Mouse (Mus musculus) neural tube, embryonic 10.5 days (tissue): ENCODE measurements around the gene 6430550D23Rik.
A peak's percentile ranks its signal among the peaks of the same experiment; 100 is the strongest.

ENCODE experiments used
- DNase-seq: peaks from one replicate; pipeline ENCODE4 v3.0.0-alpha.2; 2017; ENCODE audit warnings: low spot score; ENCODE audit errors: extremely low spot score

The 6430550D23Rik gene

GRCm38 (mm10) chr2:156007888-156008532 lies at the start of gene 6430550D23Rik, which contains the start of gene Ergic3:
TSS of gene 6430550D23Rik (minus strand) at chr2:156007977.
TSS of gene Ergic3 (plus strand) at chr2:156008045.
- DNase-seq, result peak; percentile 97

DNA sequence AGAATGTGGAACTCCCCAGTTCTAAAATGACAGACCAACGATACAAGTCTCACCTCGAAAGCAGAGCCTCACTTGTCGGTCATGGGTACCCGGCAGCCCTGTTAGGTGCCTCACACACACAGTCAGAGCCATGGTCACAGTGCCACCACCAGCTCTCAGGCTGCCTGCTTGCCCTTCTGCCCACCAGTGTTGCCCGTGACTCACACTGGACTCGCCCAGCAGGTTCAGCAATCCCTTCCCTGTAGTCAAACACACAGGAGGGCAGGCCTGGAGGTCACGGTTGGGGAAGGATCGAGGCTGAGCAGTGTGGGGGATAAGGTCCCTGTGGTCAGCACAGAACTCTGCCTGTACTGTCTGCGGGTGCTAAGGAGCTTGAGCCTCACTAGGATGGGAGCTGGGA lies 45.0 kb upstream of the 6430550D23Rik start, which contains the start of gene Fer1l4:
Fer1l4 (minus strand) TSS at position 132 of the 400 bp plus-strand sequence.
- DNase-seq, result no peak

GRCm38 (mm10) chr2:156047929-156048328 lies 40.2 kb upstream of the 6430550D23Rik start:
- DNase-seq, result no peak

- DNase-seq, result no peak
Observed at GRCm38 (mm10) chr2:156042903-156043302, 35.1 kb upstream of the 6430550D23Rik start.

DNA sequence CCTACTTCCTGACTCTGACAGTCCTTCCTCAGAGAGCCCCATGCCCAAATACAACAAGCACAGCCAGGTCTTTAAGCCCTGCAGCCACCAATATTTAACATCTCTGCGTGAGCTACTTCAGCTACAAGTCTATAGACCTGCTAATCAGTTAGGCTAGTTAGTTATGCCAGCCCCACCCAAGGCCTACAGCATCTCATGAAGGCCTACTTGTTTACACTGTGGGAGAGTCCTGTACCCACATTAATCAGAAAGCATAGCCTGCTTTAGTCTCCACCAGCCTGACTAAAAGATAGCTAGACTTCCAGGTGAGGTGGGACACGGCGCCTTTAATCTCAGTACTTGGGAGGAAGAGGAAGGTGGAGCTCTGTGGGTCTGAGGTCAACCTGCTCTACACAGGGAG lies 31.6 kb upstream of the 6430550D23Rik start:
- DNase-seq, result no peak

DNA sequence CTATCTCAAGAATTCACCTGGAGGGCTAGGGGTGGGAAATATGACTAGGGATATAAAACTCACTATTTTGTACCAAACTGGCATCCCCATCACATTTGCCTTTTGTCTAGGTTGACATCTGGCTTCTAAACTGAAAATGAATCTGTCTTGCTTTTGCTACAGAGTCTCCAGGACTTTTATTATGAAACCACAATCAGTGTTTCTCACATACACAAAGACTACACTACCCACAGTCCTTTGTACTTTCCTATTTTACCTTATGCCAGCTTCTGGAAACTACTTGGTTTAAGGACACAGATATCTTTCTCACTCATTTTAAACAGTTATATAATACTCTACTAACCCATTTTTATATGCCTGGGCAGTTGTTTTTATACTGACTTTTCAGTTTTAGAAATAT lies 17.7 kb upstream of the 6430550D23Rik start:
- DNase-seq, result no peak

DNA sequence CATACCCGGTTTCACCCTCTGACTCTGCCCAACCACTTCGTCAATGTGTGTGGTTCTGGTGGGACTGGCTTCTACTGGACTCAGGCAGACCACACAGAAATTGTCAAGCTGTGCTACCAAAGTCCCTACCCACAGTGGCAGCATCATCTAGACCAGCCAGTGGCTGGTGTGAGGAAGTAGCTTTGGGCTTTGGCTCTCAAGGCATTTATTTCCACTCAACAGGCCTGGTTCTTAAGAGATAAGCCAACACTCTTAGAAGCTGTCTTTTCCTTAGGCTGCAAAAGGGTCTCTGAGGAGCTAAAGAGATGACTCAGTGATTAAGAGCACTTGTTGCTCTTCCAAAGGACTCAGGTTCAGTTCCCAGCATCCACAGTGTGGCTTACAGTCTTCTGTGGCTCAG lies 14.0 kb upstream of the 6430550D23Rik start:
- DNase-seq, result no peak

- DNase-seq, result no peak
Observed at GRCm38 (mm10) chr2:156021219-156021618, 13.4 kb upstream of the 6430550D23Rik start.

DNA sequence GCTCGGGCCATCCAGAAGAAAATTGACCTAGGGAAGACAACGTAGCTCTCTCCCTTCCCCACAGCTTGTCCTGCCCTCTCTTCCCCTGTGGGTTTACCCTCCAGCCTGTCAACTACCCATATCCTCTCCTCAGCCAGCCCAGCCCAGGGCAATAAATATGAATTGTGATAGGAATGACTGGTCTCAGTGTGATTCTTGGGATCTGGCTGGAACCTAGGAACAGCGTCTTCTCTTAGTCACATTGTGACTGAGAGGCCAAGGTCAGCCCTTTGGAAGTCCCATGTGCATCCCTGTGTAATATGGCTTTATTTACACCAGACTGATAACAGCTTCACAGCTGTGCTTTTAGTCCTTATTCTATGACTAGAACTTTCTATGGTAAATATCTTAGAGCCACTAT lies 10.3 kb upstream of the 6430550D23Rik start:
- no peak for DNase-seq

GRCm38 (mm10) chr2:156005393-156005792 lies 2.4 kb downstream of the 6430550D23Rik start:
- no peak for DNase-seq

DNA sequence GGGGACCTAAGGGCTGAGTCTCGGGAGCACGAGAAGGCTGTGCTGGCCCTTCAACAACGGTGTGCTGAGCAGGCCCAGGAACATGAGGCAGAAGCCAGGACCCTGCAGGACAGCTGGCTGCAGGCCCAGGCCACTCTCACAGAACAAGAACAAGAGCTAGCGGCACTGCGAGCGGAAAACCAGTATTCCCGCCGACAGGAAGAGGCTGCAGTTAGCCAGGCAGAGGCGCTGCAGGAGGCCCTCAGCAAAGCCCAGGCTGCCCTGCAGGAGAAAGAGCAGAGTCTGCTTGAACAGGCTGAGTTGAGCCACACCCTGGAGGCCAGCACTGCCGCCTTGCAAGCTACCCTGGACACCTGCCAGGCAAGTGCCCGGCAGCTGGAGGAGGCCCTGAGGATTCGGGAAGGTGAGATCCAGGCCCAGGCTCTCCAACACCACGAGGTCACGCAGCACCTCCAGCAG lies 15.9 kb downstream of the 6430550D23Rik start:
- DNase-seq, result no peak

GRCm38 (mm10) chr2:155991151-155991550 lies 16.6 kb downstream of the 6430550D23Rik start:
- DNase-seq, result no peak

- DNase-seq, result no peak
Observed at GRCm38 (mm10) chr2:155989085-155989484, 18.7 kb downstream of the 6430550D23Rik start.

DNA sequence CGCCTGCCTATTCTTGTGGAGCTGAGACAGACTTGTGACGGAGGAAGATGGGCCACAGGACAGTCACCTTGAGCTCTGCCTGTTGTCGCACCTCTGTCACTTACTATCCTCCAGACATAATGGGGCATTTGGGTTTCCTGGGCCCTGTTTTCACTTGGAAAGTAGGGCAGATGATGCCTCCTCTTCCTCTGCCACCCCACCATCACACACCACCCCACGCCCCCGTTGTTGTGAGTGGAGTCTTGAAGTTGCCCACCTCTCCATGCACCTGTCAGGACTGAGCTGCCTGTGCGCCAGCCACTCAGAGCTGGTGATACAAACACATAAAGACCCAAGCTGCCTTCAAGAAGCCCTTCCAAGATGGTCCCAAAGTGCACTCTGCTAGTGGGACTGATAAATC lies 20.6 kb downstream of the 6430550D23Rik start:
- DNase-seq, result no peak

- DNase-seq, result no peak
Observed at GRCm38 (mm10) chr2:155985776-155986175, 22.0 kb downstream of the 6430550D23Rik start.

- DNase-seq, result no peak
Observed at GRCm38 (mm10) chr2:155979328-155979991, 28.3 kb downstream of the 6430550D23Rik start.

- no peak for DNase-seq
Observed at GRCm38 (mm10) chr2:155974087-155974731, 33.6 kb downstream of the 6430550D23Rik start.

DNA sequence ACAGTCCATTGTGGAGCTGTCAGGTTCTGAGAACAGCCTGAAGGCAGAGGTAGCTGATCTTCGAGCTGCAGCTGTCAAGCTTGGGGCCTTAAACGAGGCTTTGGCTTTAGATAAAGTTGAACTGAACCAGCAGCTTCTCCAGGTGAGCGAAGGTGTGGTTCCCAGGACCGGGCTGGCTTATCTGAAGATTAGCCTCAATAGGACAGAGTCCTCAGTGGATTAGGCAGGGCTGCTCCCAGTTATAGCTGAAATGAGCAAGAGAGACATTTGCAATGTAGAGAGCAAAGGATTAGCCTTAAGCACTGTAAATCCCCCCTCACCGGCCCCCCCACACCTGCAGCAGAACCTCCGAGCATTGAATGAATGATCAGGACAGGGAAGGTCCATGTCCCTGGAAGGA lies 34.4 kb downstream of the 6430550D23Rik start:
- DNase-seq, result no peak

DNA sequence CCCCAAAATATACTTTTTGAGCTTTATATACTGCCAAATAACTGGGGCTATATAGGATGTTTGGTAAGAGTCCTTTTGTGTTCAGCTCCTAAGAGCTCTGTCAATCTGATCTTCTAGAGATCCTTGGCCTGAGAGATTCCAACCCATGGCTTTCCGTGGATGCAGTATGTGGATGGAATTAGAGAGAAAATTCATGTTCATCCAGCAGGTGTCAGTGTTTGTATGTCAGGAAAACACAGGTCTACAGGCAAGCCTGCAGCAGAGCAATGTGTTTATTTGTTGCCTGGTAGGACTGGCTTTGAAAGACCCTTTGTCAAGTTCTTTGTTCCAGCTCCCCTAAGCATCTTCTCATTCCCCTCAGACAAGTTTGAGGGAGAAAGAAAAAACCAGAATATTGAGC lies 44.8 kb downstream of the 6430550D23Rik start:
- no peak for DNase-seq

DNA sequence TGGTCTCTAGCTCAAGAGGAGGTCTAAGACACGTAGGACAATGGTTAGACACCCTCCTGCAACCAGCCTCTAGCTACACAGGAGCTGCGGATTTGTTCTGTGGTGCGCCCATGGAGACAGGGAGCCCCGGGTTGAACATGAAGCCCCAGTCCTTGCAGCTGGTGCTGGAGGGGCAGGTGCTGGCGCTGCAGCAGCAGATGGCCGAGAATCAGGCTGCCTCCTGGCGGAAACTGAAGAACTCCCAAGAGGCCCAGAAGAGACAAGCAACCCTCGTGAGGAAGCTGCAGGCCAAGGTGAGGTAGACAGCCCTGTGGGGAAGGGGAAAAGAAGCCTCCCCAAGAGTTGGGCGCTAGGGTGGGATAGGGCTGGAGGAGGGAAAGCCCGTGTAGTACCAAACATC lies 45.9 kb downstream of the 6430550D23Rik start:
- no peak for DNase-seq

- DNase-seq, result no peak
Observed at GRCm38 (mm10) chr2:155959981-155960380, 47.8 kb downstream of the 6430550D23Rik start.
